Mouse (Mus musculus): ENCODE data around the gene Prmt7. TPM values are rescaled to one million over a fixed set of nuclear protein-coding genes. Genes with fewer than 3 reads are reported as not detected.

The Prmt7 gene
- total RNA-seq, 4 experiments from 2014 or later, result 33.4 to 38.7 (median 36.3) TPM

- DNase-seq (ENCODE audit: low spot score in 2 of 2), result no peak
These were observed 78.0 kb downstream of the Prmt7 start for GRCm38 (mm10) chr8:106288732-106289131.

GRCm38 (mm10) chr8:106289464-106289863 lies 78.7 kb downstream of the Prmt7 start:
- no peak for DNase-seq (ENCODE audit: low spot score in 2 of 2)

GRCm38 (mm10) chr8:106292484-106293396 lies 82.0 kb downstream of the Prmt7 start:
- no peak for DNase-seq (ENCODE audit: low spot score in 2 of 2)

GRCm38 (mm10) chr8:106298261-106298660 lies 87.5 kb downstream of the Prmt7 start:
- DNase-seq (ENCODE audit: low spot score in 2 of 2), result no peak

GRCm38 (mm10) chr8:106298846-106299245 lies 88.1 kb downstream of the Prmt7 start:
- DNase-seq (ENCODE audit: low spot score in 2 of 2), result no peak

GRCm38 (mm10) chr8:106299686-106300085 lies 89.0 kb downstream of the Prmt7 start:
- DNase-seq (ENCODE audit: low spot score in 2 of 2), result no peak

GRCm38 (mm10) chr8:106300739-106301715 lies 90.3 kb downstream of the Prmt7 start:
- DNase-seq (ENCODE audit: low spot score in 2 of 2), result peak in 1 of 2 experiments; percentile 52

Other genes with a start within 250 kb of the Prmt7 start
- 10 to 100 TPM; 18.8 to 23.8 (median 20.6) TPM for gene Slc12a4, start 244.8 kb upstream of the Prmt7 start, total RNA-seq (2022)
- under 1 TPM in 1 of 4 experiments, not detected in 3; 0.23 TPM for gene Dpep3, start 231.5 kb upstream of the Prmt7 start, total RNA-seq (2022)
- 10 to 100 TPM; 18.0 to 23.1 (median 20.5) TPM for gene Dus2, start 219.6 kb upstream of the Prmt7 start, total RNA-seq (2022)
- under 1 TPM in 1 of 4 experiments, not detected in 3; 0.57 TPM for gene Dpep2nb, start 205.0 kb upstream of the Prmt7 start, total RNA-seq (2022)
- 10 to 100 TPM; 13.9 to 16.8 (median 14.8) TPM for gene Ddx28, start 199.1 kb upstream of the Prmt7 start, total RNA-seq (2022)
- 10 to 100 TPM; 12.9 to 15.5 (median 14.7) TPM for gene Nfatc3, start 152.1 kb upstream of the Prmt7 start, total RNA-seq (2022)
- under 1 TPM in 3 of 4 experiments, not detected in 1; 0.19 to 0.87 (median 0.70) TPM for gene Esrp2, start 74.0 kb upstream of the Prmt7 start, total RNA-seq (2022)
- 10 to 100 TPM; 23.4 to 31.5 (median 26.9) TPM for gene Pla2g15, start 60.5 kb upstream of the Prmt7 start, total RNA-seq (2022)
- gene Slc7a6, start 42.1 kb upstream of the Prmt7 start, total RNA-seq (2022), result 10 to 100 TPM; 18.6 to 27.4 (median 23.4) TPM
- gene Slc7a6os, start within 50 bp of the Prmt7 start, total RNA-seq (2022), result 10 to 100 TPM; 24.6 to 29.9 (median 29.5) TPM
- gene Smpd3, start 127.1 kb downstream of the Prmt7 start, total RNA-seq (2022), result 10 to 100 TPM; 65.8 to 76.1 (median 71.5) TPM
- 10 to 100 TPM; 11.8 to 13.6 (median 12.9) TPM for gene Zfp90, start 204.4 kb downstream of the Prmt7 start, total RNA-seq (2022)

All from left cerebral cortex, adult 8-10 months (tissue).